Mouse (Mus musculus): Measurements from ENCODE around the gene Heca. TPM values are rescaled to one million over a fixed set of nuclear protein-coding genes. Genes with fewer than 3 reads are reported as not detected.

Heca gene
- total and polyA plus RNA-seq, 3 experiments = 10.0 to 12.4 (median 11.1) TPM

GRCm38 (mm10) chr10:17933622-17934021 is 14.2 kb downstream of the Heca start:
- in situ Hi-C loops (cut with MboI; ENCODE audit: low pct_ligation_motif_present, low pct_unique_long_range_greater_than_20kb, low sequenced_read_pairs) = no loop called here
- Histone ChIP-seq H3K27me3 (replicated peaks) (no peaks in the 10 kb centered on the region), H3K79me2 (replicated peaks; ENCODE audit: control insufficient read depth, extremely low read depth, insufficient read depth, poor library complexity, severe bottlenecking) (no peaks in the 10 kb centered on the region), H3K36me3 (replicated peaks in 1 of 2; ENCODE audit: control insufficient read depth in 1 of 2, insufficient read depth in 1 of 2, low read length in 1 of 2) (peaks cover 0 to 8% of the 10 kb centered on the region in 2 experiments), H3K4me2 (ENCODE audit: insufficient read depth, low read depth, poor library complexity, severe bottlenecking) (no peak overlapping the region), H3K4me3 (replicated peaks in 1 of 3; ENCODE audit: low read depth in 2 of 3, low read length in 2 of 3, poor library complexity in 1 of 3) (no peak overlapping the region), H3K27ac (ENCODE audit: insufficient read depth, low read depth) (no peak overlapping the region), H3K9me3 (replicated peaks; ENCODE audit: low read length) (peaks cover 2% of the 10 kb centered on the region), H3K4me1 (ENCODE audit: control insufficient read depth in 1 of 2, insufficient read depth in 2 of 2) (no peaks in the 10 kb centered on the region; a peak in 1 of 4 replicates), H3K9ac (ENCODE audit: insufficient read depth, low read depth) (no peak overlapping the region)
- dilution Hi-C loops (cut with MboI; ENCODE audit: extremely low pct_ligation_motif_present, extremely low pct_unique_long_range_greater_than_20kb, low sequenced_read_pairs) = no loop called here
- no peak for DNase-seq (ENCODE audit: extremely low read depth)
- TF ChIP-seq JUN (IDR thresholded peaks at IDR 0.05; ENCODE audit: insufficient read depth, low read depth, low read length) (no peak), ETS1 (conservative IDR thresholded peaks at IDR 0.05; ENCODE audit: low read depth, low read length) (no peak), USF1 (IDR thresholded peaks at IDR 0.05; ENCODE audit: low read depth, low read length) (no peak), MAZ (IDR thresholded peaks at IDR 0.05; ENCODE audit: low read depth, low read length) (no peak), MEF2A (IDR thresholded peaks at IDR 0.05; ENCODE audit: borderline replicate concordance, low read depth, low read length) (no peak), BHLHE40 (IDR thresholded peaks at IDR 0.05; ENCODE audit: low read depth, low read length) (no peak), GABPA (IDR thresholded peaks at IDR 0.05; ENCODE audit: insufficient replicate concordance, low read depth, low read length) (no peak), NELFE (IDR thresholded peaks at IDR 0.05; ENCODE audit: low read depth, low read length) (no peak), UBTF (IDR thresholded peaks at IDR 0.05; ENCODE audit: low read depth, low read length) (no peak), SIN3A (IDR thresholded peaks at IDR 0.05; ENCODE audit: low read length) (no peak), ELF1 (IDR thresholded peaks at IDR 0.05; ENCODE audit: low read depth, low read length) (no peak), MYC (IDR thresholded peaks at IDR 0.05; ENCODE audit: low read depth, low read length) (no peak), ZNF384 (IDR thresholded peaks at IDR 0.05; ENCODE audit: low read depth, low read length) (no peak), MAFK (IDR thresholded peaks at IDR 0.05; ENCODE audit: insufficient replicate concordance, low read length) (no peak), JUND (conservative IDR thresholded peaks at IDR 0.05; ENCODE audit: low read depth, low read length) (no peak), MXI1 (IDR thresholded peaks at IDR 0.05; ENCODE audit: low read depth, low read length) (no peak), ZKSCAN1 (IDR thresholded peaks at IDR 0.05; ENCODE audit: borderline replicate concordance, low read depth, low read length) (no peak), HCFC1 (IDR thresholded peaks at IDR 0.05; ENCODE audit: low read depth, low read length) (no peak)

- no peaks in the 10 kb centered on the region for H3K79me2 ChIP-seq (replicated peaks; ENCODE audit: control insufficient read depth, extremely low read depth, insufficient read depth, poor library complexity, severe bottlenecking)
- H3K4me3 ChIP-seq (replicated peaks in 1 of 3; ENCODE audit: low read depth in 2 of 3, low read length in 2 of 3, poor library complexity in 1 of 3) = no peak overlapping the region
- H3K9me3 ChIP-seq (replicated peaks; ENCODE audit: low read length) = peaks cover 2% of the 10 kb centered on the region
- no peak overlapping the region for H3K27ac ChIP-seq (ENCODE audit: insufficient read depth, low read depth)
- TF ChIP-seq GABPA (IDR thresholded peaks at IDR 0.05; ENCODE audit: insufficient replicate concordance, low read depth, low read length) = no peak
- no peak for TF ChIP-seq POLR2AphosphoS2 (IDR thresholded peaks at IDR 0.05; ENCODE audit: low read depth, low read length)
- no peak for TF ChIP-seq SMC3 (IDR thresholded peaks at IDR 0.05; ENCODE audit: low read depth, low read length)
- TF ChIP-seq MAZ (IDR thresholded peaks at IDR 0.05; ENCODE audit: low read depth, low read length) = no peak
- peaks cover 0 to 8% of the 10 kb centered on the region in 2 experiments for H3K36me3 ChIP-seq (replicated peaks in 1 of 2; ENCODE audit: control insufficient read depth in 1 of 2, insufficient read depth in 1 of 2, low read length in 1 of 2)
- H3K27me3 ChIP-seq (replicated peaks) = no peaks in the 10 kb centered on the region
- no peak for DNase-seq (ENCODE audit: extremely low read depth)
- H3K4me2 ChIP-seq (ENCODE audit: insufficient read depth, low read depth, poor library complexity, severe bottlenecking) = no peak overlapping the region
- no peaks in the 10 kb centered on the region; a peak in 1 of 4 replicates for H3K4me1 ChIP-seq (ENCODE audit: control insufficient read depth in 1 of 2, insufficient read depth in 2 of 2)
- dilution Hi-C loops (cut with MboI; ENCODE audit: extremely low pct_ligation_motif_present, extremely low pct_unique_long_range_greater_than_20kb, low sequenced_read_pairs) (no loop called here), in situ Hi-C loops (cut with MboI; ENCODE audit: low pct_ligation_motif_present, low pct_unique_long_range_greater_than_20kb, low sequenced_read_pairs) (no loop called here)
- H3K9ac ChIP-seq (ENCODE audit: insufficient read depth, low read depth) = no peak overlapping the region
These were observed 15.7 kb downstream of the Heca start for GRCm38 (mm10) chr10:17932131-17932530.
